Mouse (Mus musculus): Measurements from ENCODE around the gene Psma1.

DNA sequence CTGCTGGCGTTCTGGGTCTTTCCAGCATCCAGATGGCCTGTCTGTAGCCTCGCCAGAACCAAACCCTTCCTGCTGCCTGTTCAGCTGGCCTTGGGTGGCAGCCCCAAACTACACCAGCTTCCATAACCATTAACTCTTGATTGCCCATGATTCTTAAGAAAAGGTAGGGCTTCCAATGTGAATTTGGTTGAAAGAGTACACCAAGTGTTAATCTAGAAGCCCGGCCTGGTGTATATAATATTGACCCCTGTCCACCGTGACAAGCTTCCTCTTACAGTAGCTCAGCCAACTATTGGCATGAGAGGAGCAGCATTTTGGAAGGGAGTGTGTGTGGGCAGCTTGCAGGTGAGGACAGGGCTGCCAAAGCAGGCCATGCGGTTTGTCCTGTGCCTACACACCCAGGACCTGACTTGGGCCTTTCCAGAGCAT is 14.2 kb upstream of the Psma1 start:
- TF ChIP-seq CTCF (conservative IDR thresholded peaks at IDR 0.05; ENCODE audit: insufficient read depth, insufficient read length, low read depth, low read length) (no peak), POLR2A (IDR thresholded peaks at IDR 0.05; ENCODE audit: low read depth, low read length) (no peak)
